Mouse (Mus musculus): Measurements from ENCODE around the gene Bicd1. TPM values are rescaled to one million over a fixed set of nuclear protein-coding genes. Genes with fewer than 3 reads are reported as not detected.

The Bicd1 gene
- total and polyA plus RNA-seq, 3 experiments, result 1.6 to 2.5 TPM; not detected in 1

DNA sequence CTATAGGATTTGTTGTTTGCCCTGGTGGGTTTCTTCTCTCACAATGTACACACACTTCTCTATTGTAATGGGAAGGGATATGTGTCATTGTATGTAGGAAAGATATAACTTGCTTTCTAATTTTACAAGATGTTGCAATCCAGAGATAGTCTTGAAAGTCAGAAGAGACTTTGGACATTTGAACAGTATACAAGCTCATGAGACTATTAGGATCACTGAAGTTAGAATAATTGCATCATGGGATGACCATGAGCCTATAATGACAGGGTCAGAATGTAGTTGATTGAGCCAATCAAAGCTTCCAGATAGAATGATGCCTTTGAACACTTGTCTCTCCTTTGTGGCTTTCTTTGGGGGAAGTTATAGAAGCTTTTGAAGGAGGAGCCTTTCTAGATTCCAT is 171.4 kb downstream of the Bicd1 start:
- Histone ChIP-seq H3K79me2 (ENCODE audit: control insufficient read depth, insufficient read depth, low read length, poor library complexity) (no peaks in the 10 kb centered on the region), H3K4me1 (ENCODE audit: control insufficient read depth in 1 of 2, insufficient read depth in 2 of 2, low read length in 2 of 2) (no peaks in the 10 kb centered on the region), H3K9ac (ENCODE audit: control insufficient read depth, low read depth, low read length, poor library complexity, severe bottlenecking) (no peak overlapping the region), H3K27ac (ENCODE audit: control insufficient read depth, low read depth, low read length) (no peak overlapping the region), H3K36me3 (ENCODE audit: control insufficient read depth in 1 of 2, insufficient read depth in 2 of 2, low read length in 2 of 2) (no peaks in the 10 kb centered on the region), H3K9me3 (replicated peaks; ENCODE audit: insufficient read depth, low read length) (no peaks in the 10 kb centered on the region), H3K27me3 (ENCODE audit: control insufficient read depth in 1 of 2, insufficient read depth in 2 of 2, low read length in 2 of 2) (no peaks in the 10 kb centered on the region), H3K4me3 (ENCODE audit: control insufficient read depth in 1 of 2, insufficient read depth in 1 of 2, low read depth in 2 of 2, low read length in 2 of 2) (no peak overlapping the region)
- no peak for TF ChIP-seq MYC (IDR thresholded peaks at IDR 0.05; ENCODE audit: low read depth, low read length)
- no peak for TF ChIP-seq MYB (IDR thresholded peaks at IDR 0.05; ENCODE audit: low read depth, low read length)
- TF ChIP-seq E2F4 (IDR thresholded peaks at IDR 0.05; ENCODE audit: borderline replicate concordance, low read depth, low read length), result no peak
- TF ChIP-seq MAFK (IDR thresholded peaks at IDR 0.05; ENCODE audit: borderline replicate concordance, low read depth, low read length), result no peak
- TF ChIP-seq SIN3A (IDR thresholded peaks at IDR 0.05; ENCODE audit: low read length), result no peak
- no peak for TF ChIP-seq TAL1 (IDR thresholded peaks at IDR 0.05; ENCODE audit: low read length)
- TF ChIP-seq KAT2A (conservative IDR thresholded peaks at IDR 0.05; ENCODE audit: low read depth, low read length), result no peak
- no peak for TF ChIP-seq ZMIZ1 (IDR thresholded peaks at IDR 0.05; ENCODE audit: low read depth, low read length)
- TF ChIP-seq HCFC1 (IDR thresholded peaks at IDR 0.05; ENCODE audit: low read depth, low read length), result no peak
- TF ChIP-seq MAZ (IDR thresholded peaks at IDR 0.05; ENCODE audit: low read depth, low read length), result no peak
- TF ChIP-seq ZNF384 (IDR thresholded peaks at IDR 0.05; ENCODE audit: low read depth, low read length), result no peak
- TF ChIP-seq SMC3 (IDR thresholded peaks at IDR 0.05; ENCODE audit: low read depth, low read length), result no peak
- DNase-seq (ENCODE audit: low read depth, low spot score), result no peak

DNA sequence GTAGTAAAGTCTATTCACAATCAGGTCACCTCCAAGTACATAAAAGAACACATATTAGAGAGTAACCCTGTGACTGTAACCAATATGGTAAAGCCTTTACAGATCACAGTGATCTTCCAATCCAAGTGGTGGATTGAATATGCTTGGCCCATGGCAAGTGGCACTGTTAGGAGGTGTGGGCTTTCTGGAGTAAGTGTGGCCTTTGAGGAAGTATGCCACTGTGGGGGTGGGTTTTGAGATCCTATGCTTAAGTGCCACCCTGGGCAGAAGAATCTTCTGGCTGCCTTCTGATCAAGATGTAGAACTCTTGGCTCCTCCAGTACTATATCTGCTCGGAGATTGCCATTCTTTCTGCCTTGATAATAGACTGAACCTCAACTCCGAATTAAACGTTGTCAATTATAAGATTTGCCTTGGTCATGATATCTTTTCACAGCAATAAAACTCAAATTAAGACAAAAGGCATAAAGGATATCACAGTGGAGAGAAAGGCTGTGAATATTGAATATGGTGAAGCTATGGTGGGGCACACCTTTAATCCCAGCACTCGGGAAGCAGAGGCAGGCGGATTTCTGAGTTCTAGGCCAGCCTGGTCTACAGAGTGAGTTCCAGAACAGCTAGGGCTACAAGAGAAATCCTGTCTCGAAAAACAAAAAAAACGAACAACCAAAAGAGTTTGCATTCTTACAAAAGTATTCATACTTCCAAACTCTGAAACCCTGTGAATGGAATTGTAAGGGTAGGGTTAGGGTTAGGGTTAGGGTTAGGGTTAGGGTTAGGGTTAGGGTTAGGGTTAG is 177.2 kb downstream of the Bicd1 start:
- H3K9ac ChIP-seq (ENCODE audit: control insufficient read depth, low read depth, low read length, poor library complexity, severe bottlenecking), result no peak overlapping the region
- no peaks in the 10 kb centered on the region for H3K4me1 ChIP-seq (ENCODE audit: control insufficient read depth in 1 of 2, insufficient read depth in 2 of 2, low read length in 2 of 2)
- H3K27ac ChIP-seq (ENCODE audit: control insufficient read depth, low read depth, low read length), result no peak overlapping the region
- no peaks in the 10 kb centered on the region for H3K27me3 ChIP-seq (ENCODE audit: control insufficient read depth in 1 of 2, insufficient read depth in 2 of 2, low read length in 2 of 2)
- DNase-seq (ENCODE audit: low read depth, low spot score), result peak; percentile 6
- H3K36me3 ChIP-seq (ENCODE audit: control insufficient read depth in 1 of 2, insufficient read depth in 2 of 2, low read length in 2 of 2), result no peaks in the 10 kb centered on the region
- H3K9me3 ChIP-seq (replicated peaks; ENCODE audit: insufficient read depth, low read length), result no peaks in the 10 kb centered on the region
- no peak for TF ChIP-seq MAFK (IDR thresholded peaks at IDR 0.05; ENCODE audit: borderline replicate concordance, low read depth, low read length)
- no peak for TF ChIP-seq CHD1 (IDR thresholded peaks at IDR 0.05; ENCODE audit: low read depth, low read length)
- TF ChIP-seq USF2 (IDR thresholded peaks at IDR 0.05; ENCODE audit: borderline replicate concordance in 1 of 2, insufficient read depth in 1 of 2, low read depth in 1 of 2, low read length in 2 of 2), result no peak
- no peak for TF ChIP-seq ZMIZ1 (IDR thresholded peaks at IDR 0.05; ENCODE audit: low read depth, low read length)
- no peak for TF ChIP-seq POLR2A (IDR thresholded peaks at IDR 0.05; ENCODE audit: control insufficient read depth in 1 of 2, insufficient read depth in 1 of 2, low read depth in 1 of 2, low read length in 2 of 2, poor library complexity in 1 of 2)
- TF ChIP-seq ZKSCAN1 (IDR thresholded peaks at IDR 0.05; ENCODE audit: low read depth, low read length), result no peak
- TF ChIP-seq POLR2AphosphoS2 (IDR thresholded peaks at IDR 0.05; ENCODE audit: low read length), result no peak
- TF ChIP-seq SMC3 (IDR thresholded peaks at IDR 0.05; ENCODE audit: low read depth, low read length), result no peak
- no peak for TF ChIP-seq ELF1 (IDR thresholded peaks at IDR 0.05; ENCODE audit: low read depth, low read length)
- no peak for TF ChIP-seq KAT2A (conservative IDR thresholded peaks at IDR 0.05; ENCODE audit: low read depth, low read length)
- no peak for TF ChIP-seq MYC (IDR thresholded peaks at IDR 0.05; ENCODE audit: low read depth, low read length)
- TF ChIP-seq ZC3H11A (IDR thresholded peaks at IDR 0.05; ENCODE audit: low read depth, low read length), result no peak
- TF ChIP-seq ZNF384 (IDR thresholded peaks at IDR 0.05; ENCODE audit: low read depth, low read length), result no peak
- TF ChIP-seq JUND (IDR thresholded peaks at IDR 0.05; ENCODE audit: low read depth, low read length), result no peak
- no peak for TF ChIP-seq UBTF (IDR thresholded peaks at IDR 0.05; ENCODE audit: borderline replicate concordance, insufficient read depth, low read depth, low read length)
- H3K4me3 ChIP-seq (ENCODE audit: control insufficient read depth in 1 of 2, insufficient read depth in 1 of 2, low read depth in 2 of 2, low read length in 2 of 2), result no peak overlapping the region
- no peaks in the 10 kb centered on the region for H3K79me2 ChIP-seq (ENCODE audit: control insufficient read depth, insufficient read depth, low read length, poor library complexity)
